Mouse (Mus musculus) kidney, adult 8-10 months (tissue): ENCODE results near the gene Dnajc16.

Experiments
- DNase-seq, 2 experiments: peaks; one replicate each; pipeline ENCODE4 v3.0.0; 2022

The Dnajc16 gene

GRCm38 (mm10) chr4:141760942-141761341 is 29.8 kb downstream of the Dnajc16 start:
- peak; percentile 22 to 41 for DNase-seq

GRCm38 (mm10) chr4:141758874-141759542 is 31.7 kb downstream of the Dnajc16 start:
- DNase-seq: no peak

- no peak for DNase-seq
These were observed 33.6 kb downstream of the Dnajc16 start for GRCm38 (mm10) chr4:141757124-141757523.

DNA sequence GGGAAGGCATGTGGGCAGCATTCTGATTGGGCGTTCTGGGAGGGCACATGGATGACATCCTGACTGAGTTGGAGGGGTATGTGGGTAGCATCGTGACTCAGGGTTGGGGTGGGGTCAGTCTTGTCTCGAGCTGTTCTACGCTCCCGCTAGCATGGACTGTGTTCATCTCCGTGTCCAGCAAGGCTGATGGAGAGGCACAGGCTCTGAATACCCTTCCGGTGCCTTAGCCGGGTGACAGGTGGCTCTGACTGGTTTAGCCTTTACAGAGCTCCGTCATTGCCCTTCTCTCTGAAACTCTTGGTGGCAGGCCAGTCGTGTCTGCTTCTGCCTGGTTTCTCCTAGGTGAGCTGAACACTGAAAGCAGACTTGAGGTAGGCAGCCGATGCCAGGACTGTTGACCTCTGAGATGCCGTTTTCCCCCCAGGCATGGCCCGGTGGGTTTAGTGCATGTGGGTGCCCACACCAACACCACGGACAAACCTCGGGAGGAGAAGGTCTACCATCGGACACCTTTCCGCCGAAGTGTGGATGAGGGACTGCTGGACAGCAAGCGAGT is 35.3 kb downstream of the Dnajc16 start:
- DNase-seq: peak in 1 of 2 experiments; percentile 34

- no peak for DNase-seq
These were observed 38.7 kb downstream of the Dnajc16 start for GRCm38 (mm10) chr4:141752076-141752421.

GRCm38 (mm10) chr4:141751419-141752075 is 39.2 kb downstream of the Dnajc16 start:
- DNase-seq: no peak

- DNase-seq: no peak
These were observed 39.9 kb downstream of the Dnajc16 start for GRCm38 (mm10) chr4:141750826-141751225.

DNA sequence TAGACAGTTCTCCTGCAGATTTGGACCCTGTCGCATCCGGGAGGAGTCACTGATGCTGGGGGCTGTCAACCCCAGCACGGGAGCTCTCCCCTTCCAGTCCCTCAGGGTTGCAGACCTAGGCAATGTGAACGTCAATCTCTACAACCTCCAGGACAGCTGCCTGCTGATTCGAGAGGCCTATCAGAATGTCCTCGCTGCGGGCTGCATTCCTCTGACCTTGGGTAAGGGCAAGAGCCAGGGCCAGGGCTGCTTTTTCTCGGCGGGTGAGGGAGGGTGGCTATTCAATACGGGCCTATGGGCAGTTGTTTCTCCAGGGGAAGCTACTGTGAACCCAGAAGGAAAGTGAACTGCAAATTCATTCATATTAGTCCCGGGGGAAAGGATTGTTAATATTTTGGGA is 41.2 kb downstream of the Dnajc16 start:
- no peak for DNase-seq

DNA sequence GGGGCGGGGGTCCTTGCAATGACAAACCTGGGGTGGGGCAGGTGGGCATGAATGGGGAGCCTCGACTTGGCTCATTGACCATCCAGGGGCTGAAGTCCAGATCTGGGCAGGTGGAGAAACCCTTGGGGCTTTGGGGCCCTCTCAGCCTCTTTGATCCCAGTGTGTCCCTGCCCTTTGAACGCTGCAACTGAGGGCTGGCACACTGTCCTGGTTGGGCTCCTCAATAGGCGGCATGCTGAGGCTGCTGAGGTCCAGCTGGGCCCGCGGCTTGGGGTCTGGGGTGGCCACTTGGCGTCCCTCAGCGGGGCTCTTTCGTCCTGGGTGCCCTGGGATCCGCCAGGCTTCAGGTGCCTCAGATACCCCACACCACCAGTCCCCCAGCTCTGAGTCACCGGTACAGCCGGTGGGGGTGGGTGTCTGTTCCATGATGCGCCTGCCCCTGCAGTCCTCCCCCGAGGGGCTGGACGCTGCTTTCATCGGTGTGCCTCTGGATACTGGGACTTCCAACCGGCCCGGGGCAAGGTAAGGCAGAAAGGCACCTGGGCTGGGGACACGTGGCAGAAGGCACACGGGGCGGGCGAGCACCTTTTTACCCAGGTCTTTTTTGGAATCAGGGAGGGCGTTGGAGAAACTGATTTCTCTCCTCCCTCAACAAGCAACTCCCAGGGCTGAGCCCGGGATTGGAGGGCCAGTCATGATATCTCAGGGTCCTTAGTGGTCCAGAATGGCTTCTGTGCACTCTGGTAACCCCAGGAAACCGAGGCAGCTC is 44.0 kb downstream of the Dnajc16 start, which contains the start of gene Agmat:
TSS of gene Agmat (plus strand) at position 95 of the 769 bp plus-strand sequence.
- peak in 1 of 2 experiments; percentile 37 for DNase-seq

GRCm38 (mm10) chr4:141742381-141742780 is 48.4 kb downstream of the Dnajc16 start:
- DNase-seq: no peak

DNA sequence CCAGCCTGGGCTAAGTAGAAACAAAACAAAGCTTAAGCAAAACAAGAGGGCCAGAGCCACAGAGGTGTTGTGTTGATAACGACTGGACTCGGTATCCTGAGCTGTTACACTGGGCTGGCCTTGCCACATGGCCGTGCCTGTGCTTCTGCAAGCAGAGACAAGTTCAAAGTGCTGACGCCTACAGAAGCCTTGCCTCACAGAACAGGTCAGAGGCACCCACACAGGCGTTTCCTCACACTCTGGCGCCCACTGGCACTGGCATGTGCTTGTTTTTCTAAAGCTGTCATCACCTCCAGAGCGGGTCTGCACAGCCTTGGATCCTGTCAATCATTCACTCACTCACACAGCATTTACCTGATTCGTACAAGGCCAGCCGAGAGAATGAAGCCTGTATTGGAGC is 48.9 kb downstream of the Dnajc16 start:
- DNase-seq: peak; percentile 87 to 95

DNA sequence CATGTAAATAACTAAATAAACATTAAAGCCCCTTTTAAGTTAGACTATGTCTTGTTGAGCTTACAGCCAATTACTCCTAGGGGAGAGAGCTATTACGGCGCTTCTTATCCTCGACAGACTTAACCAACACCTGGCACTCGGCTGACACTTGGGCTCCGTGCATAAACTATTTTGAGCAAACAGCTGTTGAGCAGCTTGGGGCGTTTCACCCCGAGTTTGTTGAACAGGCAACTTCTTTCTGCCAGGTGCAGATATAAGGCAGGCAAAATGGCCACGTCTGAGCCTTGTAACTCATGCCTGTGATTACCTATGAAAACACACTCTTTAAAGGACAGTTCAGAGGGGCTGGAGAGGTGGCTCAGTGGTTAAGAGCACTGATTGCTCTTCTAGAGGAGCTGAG is 52.7 kb downstream of the Dnajc16 start:
- no peak for DNase-seq

- DNase-seq: no peak
These were observed 53.9 kb downstream of the Dnajc16 start for GRCm38 (mm10) chr4:141736856-141737255.

- DNase-seq: no peak
These were observed 55.5 kb downstream of the Dnajc16 start for GRCm38 (mm10) chr4:141735206-141735560.

DNA sequence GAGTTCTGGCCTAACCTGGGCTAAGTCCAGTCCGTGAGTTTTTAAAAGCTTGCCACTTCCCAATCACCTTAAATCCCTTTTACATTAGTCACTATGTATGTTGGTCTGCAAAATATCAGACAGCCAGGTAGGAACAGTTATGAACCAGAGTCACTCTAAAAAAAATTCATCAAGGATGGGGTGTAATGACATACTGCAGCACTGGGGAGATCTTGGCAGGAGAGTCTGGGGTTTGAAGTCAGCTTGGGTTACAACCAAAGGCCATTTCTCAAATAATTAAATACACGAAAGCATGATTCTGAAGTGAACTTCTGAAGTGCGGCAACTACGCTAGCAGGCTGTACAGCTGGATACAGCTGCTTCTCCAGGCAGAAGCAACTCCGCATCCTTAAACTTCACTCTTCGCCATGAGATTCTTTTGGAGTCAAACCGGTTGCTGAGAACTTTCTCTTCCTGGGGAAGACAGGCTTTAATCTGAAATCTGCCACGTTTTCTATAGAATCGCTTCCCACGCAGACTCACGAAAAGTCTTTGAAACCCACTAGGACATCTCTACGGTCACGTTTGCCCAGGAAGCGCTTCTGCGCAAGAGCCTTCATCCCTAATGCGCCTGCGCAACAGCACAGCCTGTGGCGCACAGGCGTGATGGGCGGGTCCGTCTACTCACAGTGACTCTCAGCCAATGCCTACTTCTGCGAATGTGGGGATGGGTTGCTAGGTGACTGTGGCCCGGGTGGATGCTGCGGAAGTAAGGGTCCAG is 56.1 kb downstream of the Dnajc16 start:
- peak; percentile 91 for DNase-seq

GRCm38 (mm10) chr4:141731766-141732165 is 59.0 kb downstream of the Dnajc16 start:
- DNase-seq: no peak

DNA sequence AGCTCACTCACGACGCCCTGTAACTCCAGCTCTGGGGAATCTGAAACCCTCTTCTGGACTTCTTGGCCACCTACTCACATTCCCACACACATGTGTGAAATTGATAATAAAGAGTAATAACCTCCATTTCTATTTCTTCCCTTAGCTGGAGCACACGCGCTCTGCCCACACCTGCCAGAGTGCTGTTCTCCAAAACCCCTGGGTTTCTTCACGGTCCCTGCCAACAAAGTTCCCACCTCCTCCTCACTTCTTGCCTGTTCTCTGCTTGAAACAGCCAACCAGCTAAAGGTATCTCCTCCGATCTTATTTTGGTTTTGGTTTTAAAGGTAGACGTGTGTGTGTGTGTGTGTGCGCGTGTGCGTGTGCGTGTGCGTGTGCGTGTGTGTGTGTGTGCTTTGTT is 60.3 kb downstream of the Dnajc16 start:
- no peak for DNase-seq

DNA sequence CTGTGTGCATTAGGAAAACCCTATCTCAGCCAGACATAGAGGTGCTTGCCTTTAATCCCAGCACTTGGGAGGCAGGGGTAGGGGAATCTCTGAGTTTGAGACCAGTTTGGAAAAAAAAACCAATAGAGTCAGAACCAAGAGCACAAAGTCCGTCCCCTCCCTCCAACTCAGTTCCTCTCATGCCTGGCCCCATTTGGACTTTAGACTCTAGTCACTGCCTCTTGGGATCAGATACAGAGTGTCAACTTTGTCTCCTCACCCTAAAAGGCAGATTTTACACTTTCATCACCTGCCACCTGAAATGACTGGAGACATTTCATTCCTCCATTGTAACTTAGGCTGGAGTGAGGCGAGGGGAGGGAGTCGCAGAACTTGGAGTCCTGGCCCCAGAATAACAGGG is 61.5 kb downstream of the Dnajc16 start:
- peak; percentile 66 to 83 for DNase-seq

DNA sequence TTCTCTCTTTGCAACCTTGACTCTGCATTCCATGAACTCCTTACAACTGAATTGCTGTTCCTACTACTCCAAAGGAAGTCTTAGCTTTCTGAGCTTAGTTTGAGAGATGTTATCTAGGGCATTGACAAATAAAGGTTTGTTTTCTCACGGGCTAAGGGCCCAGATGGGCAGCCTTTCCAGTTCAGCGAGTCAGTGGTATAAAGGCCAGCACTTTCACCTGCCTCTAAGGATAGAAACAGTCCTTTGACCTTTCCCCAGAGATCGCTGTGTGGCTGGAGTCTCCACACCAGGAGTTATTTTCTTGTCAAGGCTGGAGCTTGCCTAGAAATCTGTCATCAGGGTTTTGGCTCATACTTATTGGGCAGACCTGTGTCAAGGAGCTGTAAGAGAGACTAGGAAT is 65.0 kb downstream of the Dnajc16 start:
- peak; percentile 69 to 86 for DNase-seq

- no peak for DNase-seq
These were observed 65.5 kb downstream of the Dnajc16 start for GRCm38 (mm10) chr4:141725277-141725676.

- DNase-seq: no peak
These were observed 66.1 kb downstream of the Dnajc16 start for GRCm38 (mm10) chr4:141724594-141724993.

GRCm38 (mm10) chr4:141723673-141724068 is 67.1 kb downstream of the Dnajc16 start:
- DNase-seq: no peak
